In the genomic region with DNA sequence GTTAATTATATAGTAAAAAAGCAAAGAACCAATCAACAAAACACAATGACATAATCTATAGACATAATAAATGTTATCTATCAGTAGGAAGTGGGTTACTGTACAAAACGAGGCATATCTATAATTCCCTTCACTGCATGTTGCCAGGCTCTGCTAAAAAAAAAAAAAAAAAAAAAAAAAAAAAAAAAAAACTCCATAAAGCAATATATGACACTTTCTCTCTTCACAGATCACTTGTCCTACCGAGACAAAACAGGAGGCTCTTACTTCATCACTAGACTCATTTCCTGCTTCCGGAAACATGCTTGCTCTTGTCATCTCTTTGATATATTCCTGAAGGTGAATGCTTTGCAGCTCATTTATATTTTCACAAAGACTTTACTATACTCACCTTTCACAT, we compare ENCODE assay signal across 25 mouse cellular contexts. TPM values are rescaled to one million over a fixed set of nuclear protein-coding genes. Genes with fewer than 3 reads are reported as not detected.
"Had no signal": no experiment of that assay in that cellular context is flagged by ENCODE, and none has a peak within 500 bp of the region (broad histone marks: within the 10 kb centered on the region; RNA-seq: fewer than 3 reads in every experiment).

No protein-coding gene starts in this region.

- DNase-seq: gastrocnemius, postnatal 25 days; heart, adult 18-20 months; heart, postnatal 10 days; heart, postnatal 4 days; kidney, adult 18-20 months; kidney, adult 8-10 months; kidney, postnatal 10 days; kidney, postnatal 25 days; kidney, postnatal 4 days; liver; liver, embryonic 13.5 days had no signal

- H3K9ac ChIP-seq: heart, embryonic 12.5 days; hindbrain, embryonic 12.5 days; hindbrain, embryonic 14.5 days; intestine, embryonic 15.5 days; limb, embryonic 12.5 days; liver, embryonic 13.5 days; liver, embryonic 15.5 days had no signal

- H3K4me1 ChIP-seq: heart, embryonic 10.5 days; heart, embryonic 12.5 days; hindbrain, embryonic 10.5 days; hindbrain, embryonic 12.5 days; limb, embryonic 10.5 days; limb, embryonic 12.5 days; liver, embryonic 13.5 days; liver, embryonic 15.5 days had no signal

- ATAC-seq: hindbrain, embryonic 16.5 days; inflammation-experienced regulatory T-cells, adult 6 months; intestine, embryonic 15.5 days; intestine, postnatal 0 days had no signal

- H3K36me3 ChIP-seq: heart, embryonic 10.5 days; heart, embryonic 12.5 days; hindbrain, embryonic 10.5 days; hindbrain, embryonic 12.5 days; intestine, embryonic 15.5 days; limb, embryonic 10.5 days; limb, embryonic 12.5 days; liver, embryonic 13.5 days; liver, embryonic 15.5 days had no signal

- H3K9me3 ChIP-seq: heart, embryonic 10.5 days; heart, embryonic 12.5 days; hindbrain, embryonic 10.5 days; hindbrain, embryonic 12.5 days; intestine, embryonic 15.5 days; limb, embryonic 10.5 days; limb, embryonic 12.5 days; liver, embryonic 13.5 days; liver, embryonic 15.5 days had no signal

- H3K27ac ChIP-seq: heart, embryonic 10.5 days; hindbrain, embryonic 10.5 days; hindbrain, embryonic 12.5 days; hindbrain, embryonic 14.5 days; intestine, embryonic 15.5 days; layer of hippocampus, adult 2 months; left cerebral cortex, adult 2 months; limb, embryonic 10.5 days; limb, embryonic 12.5 days; liver, embryonic 13.5 days; liver, embryonic 15.5 days had no signal

- H3K4me3 ChIP-seq: heart, embryonic 10.5 days; heart, embryonic 12.5 days; hindbrain, embryonic 10.5 days; hindbrain, embryonic 12.5 days; intestine, embryonic 15.5 days; layer of hippocampus, adult 2 months; left cerebral cortex, adult 2 months; limb, embryonic 10.5 days; limb, embryonic 12.5 days; liver, embryonic 13.5 days; liver, embryonic 15.5 days had no signal

RNA-seq across cellular contexts. Expression of a gene that starts 17.0 kb away (rescaled TPM):
- polyA plus RNA-seq: heart, embryonic 10.5 days; hindbrain, embryonic 10.5 days; inflammation-experienced regulatory T-cells, adult 6 months; limb, embryonic 10.5 days; limb, embryonic 12.5 days had no signal

RNA-seq across cellular contexts. Expression of a gene that starts 19.6 kb away (rescaled TPM):
- polyA plus RNA-seq: hindbrain, embryonic 10.5 days; hindbrain, embryonic 12.5 days had no signal
